Mouse (Mus musculus) urinary bladder, postnatal 25 days (tissue): ENCODE results near the gene Pde4dip.

Source experiments
- DNase-seq: peaks from one replicate; pipeline ENCODE4 v3.0.0; 2022; ENCODE audit warnings: low spot score

Pde4dip gene

DNA sequence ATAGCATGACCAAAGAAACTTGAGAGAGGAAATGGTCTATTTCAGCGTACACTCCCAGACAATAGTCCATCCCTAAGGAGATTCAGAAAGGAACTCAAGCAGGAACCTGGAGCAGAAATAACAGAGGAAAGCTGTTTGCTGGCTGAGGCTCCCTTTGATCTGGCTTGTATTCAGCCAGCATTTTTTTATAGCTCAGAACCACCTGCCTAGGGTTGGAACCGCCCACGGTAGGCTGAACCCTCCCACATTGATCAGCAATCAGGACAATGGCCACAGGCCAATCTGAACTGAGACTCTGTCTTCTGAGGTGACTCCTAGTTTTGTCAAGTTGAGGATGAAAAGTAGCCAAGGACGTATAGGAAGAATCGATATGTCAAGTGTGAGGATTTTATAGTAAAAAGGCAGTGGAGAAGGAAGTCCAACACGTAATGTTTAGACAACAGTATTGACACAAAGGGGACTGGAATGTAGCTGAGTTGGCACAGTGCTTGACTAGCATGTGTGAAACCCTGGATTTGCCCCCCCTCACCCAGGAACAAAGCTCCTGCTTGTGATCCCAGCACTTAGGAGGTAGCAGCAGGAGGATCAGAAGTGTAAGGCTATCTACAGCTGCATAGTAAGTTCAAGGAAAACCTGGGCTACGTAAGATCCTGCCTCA, 44.2 kb downstream of the Pde4dip start:
- no peak for DNase-seq

DNA sequence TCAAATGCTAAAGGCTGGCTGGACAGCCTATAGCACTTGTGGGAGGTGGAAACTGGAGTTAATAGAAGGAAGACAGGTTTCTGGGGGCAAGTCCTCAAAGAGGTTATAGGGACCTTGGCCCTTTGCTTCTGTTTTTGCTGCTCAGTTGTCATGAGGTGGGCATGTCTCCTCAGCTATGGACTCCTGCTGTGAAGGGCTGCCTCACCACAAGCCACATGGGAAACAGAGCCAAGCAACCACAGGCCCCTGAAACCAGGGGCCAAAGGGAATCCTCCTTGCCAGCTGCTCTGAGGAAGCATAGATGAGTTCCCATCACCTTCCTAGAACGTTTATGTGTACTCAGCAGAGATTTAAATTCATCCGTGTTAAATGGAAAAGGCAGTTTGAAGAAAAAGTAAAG, 45.9 kb downstream of the Pde4dip start:
- DNase-seq: no peak

DNA sequence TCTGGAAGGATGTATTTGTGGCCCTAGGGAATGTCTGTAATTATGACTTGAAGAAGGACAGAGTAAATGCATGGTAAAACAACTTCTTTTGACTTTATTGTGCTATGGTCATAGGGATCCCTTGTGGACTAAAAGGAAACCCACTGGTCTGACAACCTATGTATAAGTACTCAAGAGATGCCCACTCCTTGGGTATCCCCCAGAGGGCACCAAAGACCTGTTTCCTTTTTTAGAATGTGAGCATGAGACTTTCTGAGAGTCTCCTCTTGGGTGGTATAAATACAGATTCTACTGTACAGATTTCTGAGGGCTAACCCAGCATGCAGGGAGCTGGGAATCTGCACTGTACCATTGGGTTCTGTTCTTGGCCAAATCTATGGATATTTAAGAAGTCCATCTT, 48.1 kb downstream of the Pde4dip start:
- DNase-seq: no peak

DNA sequence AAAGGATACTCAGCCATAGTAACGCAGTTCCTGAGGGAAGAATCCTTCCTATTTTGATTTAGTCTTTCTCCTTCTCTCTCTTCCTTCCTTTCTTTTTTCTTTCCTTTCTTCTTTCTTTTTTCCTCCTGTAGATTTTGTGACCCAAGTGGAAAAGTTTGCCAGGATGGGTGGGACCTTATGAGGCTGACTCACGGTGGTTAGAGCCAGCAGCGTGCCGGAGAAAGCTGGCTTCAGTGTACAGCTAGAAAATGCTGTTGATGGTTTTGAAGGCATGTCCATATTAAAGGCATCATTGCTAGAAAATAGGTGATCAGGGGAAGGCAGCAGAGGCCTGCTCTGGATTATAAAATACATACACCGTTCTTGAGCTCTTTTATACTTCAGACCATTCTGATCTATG, 52.6 kb downstream of the Pde4dip start:
- peak; percentile 10 for DNase-seq

DNA sequence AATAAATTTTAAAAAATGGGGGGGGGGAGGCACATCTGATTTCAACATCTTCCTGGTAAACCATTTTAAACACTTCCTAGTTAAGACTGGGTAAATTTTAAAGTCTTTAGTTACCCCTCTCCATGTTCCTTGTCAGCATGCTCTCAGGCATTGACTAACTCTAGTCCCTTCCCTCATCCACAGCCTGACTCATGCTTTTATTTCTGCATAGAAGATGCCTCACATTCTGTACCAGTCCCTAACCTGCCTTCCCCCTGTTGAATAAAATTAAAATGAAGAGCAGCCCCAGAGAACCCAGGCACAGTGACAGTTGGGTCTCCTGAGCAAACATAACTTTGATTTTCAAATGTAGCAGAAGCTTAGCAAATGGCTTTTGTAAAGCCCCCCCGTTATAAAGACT, 53.9 kb downstream of the Pde4dip start:
- DNase-seq: no peak

DNA sequence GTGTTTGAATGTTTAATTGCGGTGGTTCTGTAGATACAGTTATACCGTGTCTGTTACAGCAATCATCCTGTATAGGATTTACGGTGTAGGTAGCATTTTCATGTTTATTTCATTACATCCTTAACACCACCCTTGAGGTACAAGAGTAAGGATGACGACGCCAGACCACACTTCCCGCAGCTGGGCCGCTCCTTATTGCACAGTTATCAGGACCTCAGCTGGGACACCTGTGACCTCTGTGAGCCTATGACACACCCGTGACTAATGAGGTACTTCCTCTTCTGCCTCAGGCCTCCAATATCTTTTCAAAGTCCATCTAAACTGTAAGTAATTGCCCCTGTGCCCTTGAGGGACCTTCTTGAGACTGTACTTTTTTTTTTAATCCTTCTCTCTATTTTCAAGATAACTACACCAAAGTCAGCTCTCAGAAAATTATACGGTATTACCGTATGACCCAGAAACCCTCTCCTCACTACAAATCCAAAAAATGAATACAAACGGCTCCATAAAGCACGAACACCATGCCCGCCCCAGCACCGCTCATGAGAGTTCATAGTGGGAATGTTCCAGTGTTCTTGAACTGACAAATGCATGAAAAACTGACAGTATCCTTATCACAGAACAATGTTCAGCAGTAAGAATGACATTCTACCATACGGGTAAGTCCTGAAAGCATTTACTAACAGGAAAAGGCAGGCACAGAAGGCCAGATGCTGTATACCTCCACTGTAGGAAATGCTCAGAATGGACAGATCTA, 56.8 kb downstream of the Pde4dip start:
- no peak for DNase-seq

DNA sequence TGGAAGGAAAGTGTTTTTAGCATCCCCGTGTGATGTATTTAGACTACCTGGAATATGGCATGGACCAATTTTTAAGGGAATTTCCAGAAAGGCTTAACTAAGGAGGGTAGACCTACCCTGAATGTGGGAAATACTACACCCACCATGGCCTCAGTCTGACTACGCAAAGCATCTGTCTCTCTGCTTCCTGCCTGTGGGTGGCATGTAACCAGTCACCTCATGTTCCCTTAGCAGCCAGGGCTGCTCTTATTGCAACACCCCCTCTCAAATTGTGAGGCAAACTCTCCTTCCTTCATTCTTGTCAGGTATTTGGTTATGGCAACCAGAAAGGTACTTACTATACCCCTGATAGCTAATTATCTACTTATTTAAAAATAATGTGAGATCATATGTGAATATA, 57.9 kb downstream of the Pde4dip start:
- DNase-seq: no peak

DNA sequence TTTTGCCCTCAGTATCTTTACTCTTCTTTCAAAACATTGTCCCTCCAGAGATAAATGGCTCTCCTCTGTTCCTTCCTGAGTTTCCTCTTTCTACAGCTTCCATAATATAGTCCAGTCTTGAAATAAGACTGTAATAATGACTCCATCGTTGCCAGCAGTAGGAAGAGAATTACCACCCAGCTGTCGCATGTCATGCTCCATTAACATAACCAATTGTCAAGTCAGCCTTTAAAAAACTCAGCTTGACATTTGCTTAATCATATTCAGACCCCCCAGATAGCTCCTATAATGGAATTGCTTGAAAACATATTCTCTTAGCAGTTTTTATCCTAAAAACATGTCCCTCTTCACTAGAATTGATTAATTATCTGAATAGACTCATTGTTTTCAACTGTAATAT, 58.4 kb downstream of the Pde4dip start:
- DNase-seq: no peak

DNA sequence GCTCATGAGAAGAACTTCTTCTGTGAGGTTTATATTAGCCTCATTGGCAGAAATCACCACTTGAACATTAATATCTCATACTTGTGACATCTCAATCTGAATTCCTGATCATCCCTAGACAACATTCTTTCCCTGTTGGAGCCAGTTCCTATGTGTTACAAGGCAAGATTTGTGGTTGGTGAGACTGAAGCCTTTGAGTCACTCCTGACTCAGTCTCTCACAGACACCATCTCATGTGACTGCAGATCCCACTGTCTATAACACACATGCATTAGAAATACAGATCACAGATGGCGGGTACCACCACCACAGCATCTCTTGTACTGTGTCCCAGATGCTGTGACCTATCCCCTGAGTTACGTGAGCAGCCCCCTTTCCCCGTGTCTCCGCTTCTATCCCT, 60.2 kb downstream of the Pde4dip start:
- DNase-seq: no peak

DNA sequence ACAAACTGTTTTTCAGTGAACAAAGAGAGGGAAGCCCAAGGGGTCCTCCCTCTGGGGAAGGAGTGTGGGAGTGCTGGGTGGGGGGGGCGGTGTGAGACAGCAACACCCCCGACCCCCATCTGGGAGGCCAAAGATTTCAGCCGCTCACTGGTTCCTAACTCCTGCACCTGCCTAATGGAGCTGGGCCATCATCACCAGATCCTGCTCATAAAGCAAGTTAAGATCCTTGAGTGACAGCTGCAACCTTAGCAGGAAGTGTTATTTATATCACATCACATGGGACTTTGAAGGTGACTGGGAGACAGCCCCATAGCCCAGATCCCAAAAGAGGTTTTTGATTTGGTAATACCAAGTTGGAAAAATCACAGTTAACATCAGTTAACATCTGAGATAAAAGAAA, 63.3 kb downstream of the Pde4dip start:
- no peak for DNase-seq

DNA sequence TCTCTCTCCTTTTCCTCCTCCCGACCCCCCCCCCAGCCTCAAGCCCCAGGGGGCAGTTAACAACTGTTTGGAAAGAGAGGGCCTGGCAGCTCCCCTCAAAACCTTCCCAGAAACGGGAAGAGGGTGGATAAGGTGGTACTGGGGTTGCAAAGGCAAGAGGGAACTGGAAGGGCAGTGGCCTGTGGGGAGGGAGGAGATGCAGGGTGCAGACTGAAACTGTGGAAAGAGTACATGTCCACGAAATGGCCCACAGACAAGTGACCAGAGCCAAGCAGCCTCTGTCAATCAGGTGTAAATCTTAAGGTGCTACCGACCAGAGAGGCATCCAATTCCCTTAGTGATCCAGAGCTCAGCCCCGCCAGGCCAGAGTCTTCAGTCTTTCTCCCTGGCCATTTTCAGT, 63.8 kb downstream of the Pde4dip start:
- DNase-seq: no peak

DNA sequence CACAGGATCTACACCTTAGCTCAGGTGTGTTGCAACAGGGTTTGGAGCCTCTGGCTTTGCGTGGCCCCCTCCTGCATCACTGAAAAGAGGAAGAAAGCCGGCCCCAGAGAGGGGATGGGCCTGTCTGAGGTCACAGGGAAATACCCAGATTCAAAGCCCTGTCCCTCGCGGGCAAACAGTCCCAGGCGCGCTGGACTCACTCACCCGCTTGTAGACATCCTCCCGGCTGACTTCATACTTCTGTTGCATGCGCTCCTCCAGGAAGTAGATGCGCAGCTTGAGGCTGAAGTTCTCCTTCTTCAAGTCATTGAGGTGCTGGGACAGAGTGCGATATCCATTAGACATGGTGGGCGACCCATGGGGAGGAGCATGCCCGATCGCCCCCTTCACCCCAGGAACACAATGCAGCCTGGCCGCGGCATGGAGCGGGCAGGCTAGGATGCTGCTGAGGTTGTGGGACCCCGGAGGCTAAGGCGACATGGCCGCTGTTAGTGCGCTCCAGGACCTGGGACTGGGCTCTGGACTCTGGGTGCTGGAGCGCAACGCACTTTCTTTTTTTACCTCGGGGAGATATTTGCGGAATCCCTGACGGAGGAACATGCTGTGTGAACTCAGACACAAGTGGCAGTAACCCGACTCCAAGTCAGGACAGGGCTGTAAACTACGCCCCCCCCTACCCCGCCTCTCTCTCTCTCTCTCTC, 64.3 kb downstream of the Pde4dip start:
- DNase-seq: peak; percentile 6

DNA sequence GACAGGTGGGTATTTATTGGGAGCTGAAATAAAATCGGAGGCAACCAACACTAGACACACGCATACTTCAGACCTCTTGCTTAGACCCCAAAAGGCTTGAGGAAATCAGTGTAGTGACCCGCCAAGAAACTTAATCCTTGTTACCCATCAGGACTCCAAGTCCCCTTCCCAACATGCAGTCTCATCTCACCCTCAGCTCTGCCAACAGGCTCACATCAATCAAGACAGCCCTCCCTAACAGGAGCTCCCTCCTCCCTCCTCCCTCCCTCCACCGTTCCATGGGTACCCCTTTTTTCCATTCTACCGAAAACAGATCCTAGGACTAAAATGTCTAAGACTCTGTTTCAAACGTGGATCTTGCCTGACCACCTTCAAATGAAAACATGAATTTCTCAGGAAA, 65.1 kb downstream of the Pde4dip start:
- no peak for DNase-seq

DNA sequence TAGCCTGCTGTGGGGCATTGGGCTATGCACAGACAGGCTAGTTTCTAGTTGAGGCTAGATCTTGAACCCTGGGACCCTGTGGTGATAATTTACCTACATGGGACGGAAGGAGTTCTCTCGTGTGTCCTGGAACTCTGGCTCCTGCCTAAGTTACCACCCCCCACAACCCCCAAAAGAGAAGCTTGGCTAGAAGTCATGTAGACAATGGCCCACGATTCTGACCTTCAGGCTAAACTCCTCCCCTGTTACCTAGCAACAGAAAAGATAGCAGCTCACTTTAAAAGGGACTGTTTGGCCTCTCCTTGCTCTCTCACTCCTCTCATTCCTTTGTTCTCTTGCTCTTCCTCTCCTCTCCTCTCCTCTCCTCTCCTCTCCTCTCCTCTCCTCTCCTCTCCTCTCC, 69.5 kb downstream of the Pde4dip start:
- no peak for DNase-seq

DNA sequence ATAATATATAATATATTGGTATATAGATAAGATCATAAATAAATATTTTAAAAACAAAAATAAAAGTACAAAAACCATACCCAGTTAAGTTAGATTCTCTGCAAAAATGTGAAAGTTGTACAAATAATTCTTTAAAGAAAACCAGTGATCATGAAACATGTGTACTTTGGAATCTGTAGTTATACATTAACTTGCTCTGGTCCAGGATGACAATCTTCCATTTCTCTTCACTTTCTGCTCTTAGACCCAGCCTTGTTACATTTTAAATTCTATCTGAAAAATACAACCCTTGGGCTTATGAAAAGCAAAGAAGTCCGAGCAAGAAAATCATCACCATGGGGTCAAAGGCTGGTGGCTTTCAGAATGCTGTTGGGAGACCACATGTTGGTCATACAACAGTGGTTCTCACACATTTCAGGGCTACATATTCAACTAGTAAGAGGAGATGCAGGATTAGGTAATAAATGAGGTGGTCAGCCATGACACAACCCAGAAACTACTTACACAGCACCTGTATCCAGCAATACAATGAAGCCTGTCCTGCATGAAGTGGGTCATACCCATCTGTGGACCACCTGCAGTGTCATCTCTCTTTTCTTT, 70.0 kb downstream of the Pde4dip start:
- DNase-seq: no peak

DNA sequence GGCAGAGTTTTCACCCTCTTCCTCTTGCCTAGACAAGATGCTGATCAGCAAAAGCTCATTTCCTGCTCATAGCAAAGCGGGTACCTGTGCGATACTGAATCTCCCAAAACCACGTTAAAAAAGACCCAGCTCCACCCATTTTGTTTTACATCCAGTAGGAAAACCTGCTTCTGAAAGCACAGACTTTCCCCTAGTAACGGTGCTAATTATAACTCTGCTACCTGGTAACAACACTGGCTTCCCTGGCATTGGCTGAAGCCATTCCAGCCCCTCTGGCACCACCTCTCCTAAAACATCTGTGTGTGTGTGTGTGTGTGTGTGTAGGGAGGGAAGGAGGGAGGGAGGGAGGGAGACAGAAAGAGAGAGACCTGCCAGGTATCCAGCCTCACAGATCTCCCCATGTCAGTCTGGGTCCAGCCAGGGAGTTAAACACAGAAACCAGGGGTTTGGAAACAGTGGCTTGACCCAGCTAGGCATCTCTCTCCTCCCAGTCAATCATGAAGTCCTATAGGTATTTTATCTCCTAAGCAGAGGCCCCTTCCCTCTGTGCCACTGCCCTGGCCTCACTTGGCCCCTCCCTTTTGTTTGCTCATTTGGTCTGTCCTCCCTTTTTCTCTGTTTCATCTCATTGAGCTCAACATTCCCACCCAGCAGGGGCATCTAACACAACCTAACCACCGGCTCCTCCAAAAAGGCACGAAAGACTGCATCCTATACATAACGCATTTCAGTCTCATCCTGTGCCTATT, 76.7 kb downstream of the Pde4dip start:
- no peak for DNase-seq

DNA sequence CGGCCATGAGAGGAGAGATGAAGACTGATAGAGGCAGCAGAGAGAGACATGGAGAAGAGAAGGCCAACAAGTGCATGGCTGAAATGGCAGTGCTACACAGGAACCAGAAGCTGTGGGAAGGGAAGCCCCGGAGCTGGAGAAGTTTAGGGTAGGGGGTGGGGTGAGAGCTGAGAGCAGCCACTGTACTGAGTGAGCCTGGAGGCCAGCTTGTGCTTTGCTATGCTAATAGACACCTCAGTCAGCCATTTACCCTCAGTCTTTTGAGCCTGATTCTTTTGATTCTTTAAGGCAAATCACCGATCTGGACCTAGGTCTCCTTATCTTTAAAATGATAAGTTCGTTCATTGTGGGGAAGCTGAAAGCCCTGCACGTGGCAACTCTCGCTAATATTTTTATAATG, 77.3 kb downstream of the Pde4dip start:
- DNase-seq: no peak

DNA sequence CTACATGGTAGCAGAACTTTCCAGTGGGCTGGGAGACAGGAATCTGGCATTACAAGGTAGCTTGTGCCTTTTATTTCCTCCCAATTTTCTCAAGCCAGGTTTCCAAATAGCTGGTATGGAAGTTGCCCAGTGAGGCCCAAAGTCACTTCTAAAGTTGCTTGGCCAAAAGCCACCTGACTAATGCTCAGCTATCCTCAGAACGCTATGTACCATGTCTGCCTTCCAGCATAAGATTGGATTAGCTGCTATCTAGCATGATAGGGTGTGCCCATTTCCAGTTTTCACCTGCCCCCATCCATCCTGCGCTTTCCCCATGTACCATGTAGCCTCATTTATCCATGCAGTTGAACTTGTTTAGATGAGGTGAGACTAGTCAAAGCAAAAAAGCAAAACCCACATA, 78.2 kb downstream of the Pde4dip start:
- no peak for DNase-seq

DNA sequence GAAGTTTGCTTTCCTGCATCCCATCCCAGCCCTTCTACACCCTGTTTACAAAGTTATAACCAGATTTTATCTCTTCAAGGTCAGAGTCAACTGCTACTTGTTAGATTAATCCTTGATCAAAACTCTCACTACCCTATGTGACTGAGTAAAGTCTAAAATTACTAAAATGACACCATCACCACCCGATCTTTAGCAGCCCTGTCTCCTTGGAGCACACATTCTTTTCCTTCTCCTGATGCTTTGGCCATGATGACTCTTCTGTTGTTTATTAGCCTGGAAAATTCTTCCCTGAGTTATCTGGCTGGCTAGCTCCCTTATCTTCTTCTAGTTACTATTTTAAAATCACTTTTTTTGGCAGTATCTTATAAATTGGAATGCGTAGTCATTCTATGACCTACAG, 82.9 kb downstream of the Pde4dip start:
- no peak for DNase-seq

DNA sequence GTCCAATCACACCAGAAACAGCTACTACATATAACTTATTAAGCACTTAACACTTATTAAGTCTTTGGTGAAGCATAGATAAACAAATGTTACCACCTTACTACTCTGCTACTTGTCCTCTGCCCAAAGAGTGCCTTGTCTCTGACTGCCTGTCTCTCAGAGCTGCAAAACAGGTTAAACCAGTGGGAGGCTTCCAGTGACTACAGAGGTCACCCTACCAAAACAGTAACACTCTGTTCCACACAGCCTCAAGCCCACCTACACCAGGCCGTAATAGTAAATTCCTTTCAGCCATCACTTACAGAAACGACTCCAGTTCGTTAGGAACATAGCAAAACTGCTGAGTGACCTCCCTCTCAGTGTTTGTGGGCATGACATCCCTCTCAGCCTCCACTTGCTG, 84.8 kb downstream of the Pde4dip start:
- no peak for DNase-seq

DNA sequence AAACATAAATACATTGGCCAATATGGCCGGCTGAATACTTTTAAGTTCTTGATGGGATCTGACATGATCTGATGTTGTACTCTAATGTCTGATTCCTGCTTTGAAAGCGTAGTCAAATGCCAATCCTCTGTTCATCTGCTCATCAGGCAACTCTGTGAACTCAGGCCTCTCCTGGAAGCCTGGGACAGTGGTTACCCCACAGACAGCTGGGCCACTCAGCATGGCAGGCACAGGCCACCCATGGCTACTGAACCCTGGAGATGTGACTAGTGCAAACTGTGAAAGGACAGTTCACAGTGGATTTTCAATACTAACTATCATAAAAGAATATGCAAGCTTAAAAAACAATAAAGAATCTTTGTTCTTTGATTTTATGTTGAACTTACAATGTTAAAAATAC, 85.6 kb downstream of the Pde4dip start:
- DNase-seq: no peak

DNA sequence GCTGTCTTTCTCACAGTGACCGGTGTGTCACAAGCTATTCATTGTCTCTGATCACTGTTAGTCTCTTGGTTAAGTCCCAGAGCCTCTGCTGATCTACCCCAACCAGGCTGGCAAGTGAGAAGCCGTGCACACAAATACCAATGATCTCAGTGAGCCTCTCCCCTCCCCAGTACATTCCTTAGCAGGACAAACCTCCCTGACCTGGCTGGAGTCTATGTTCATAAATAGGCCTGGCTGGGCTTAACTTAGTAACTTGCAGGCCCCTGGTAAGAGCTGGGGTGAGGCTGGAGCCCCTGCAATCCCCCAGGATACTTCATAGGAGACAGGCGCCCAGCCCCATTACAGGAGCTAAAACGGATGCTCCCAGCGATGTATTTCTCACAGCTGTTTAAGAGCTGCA, 86.2 kb downstream of the Pde4dip start:
- DNase-seq: no peak
